Mouse (Mus musculus): ENCODE data around the gene Zfp655. TPM values are rescaled to one million over a fixed set of nuclear protein-coding genes. Genes with fewer than 3 reads are reported as not detected.
"Not testable (repeated sequence)": the region's sequence is repeated elsewhere in the genome, so short reads cannot be mapped to it uniquely, and the experiment has no call there.

Zfp655 gene
- total RNA-seq (2017) = 43.1 and 58.1 TPM in 2 replicates

- ATAC-seq (replicated peaks; ENCODE audit: low read depth, poor library complexity, severe bottlenecking) = peak; percentile 92
Measured at GRCm38 (mm10) chr5:145231367-145231871, at the start of gene Zfp655. Gene Zfp655 (plus strand): TSS chr5:145231715.

- ATAC-seq (replicated peaks; ENCODE audit: low read depth, poor library complexity, severe bottlenecking) = no peak
Measured at GRCm38 (mm10) chr5:145185244-145185643, 46.3 kb upstream of the Zfp655 start.

GRCm38 (mm10) chr5:145189416-145189815 is 42.1 kb upstream of the Zfp655 start:
- no peak for ATAC-seq (replicated peaks; ENCODE audit: low read depth, poor library complexity, severe bottlenecking)

- no peak for ATAC-seq (replicated peaks; ENCODE audit: low read depth, poor library complexity, severe bottlenecking)
Measured at GRCm38 (mm10) chr5:145190373-145190772, 41.1 kb upstream of the Zfp655 start.

- ATAC-seq (replicated peaks; ENCODE audit: low read depth, poor library complexity, severe bottlenecking) = peak; percentile 98
Measured at GRCm38 (mm10) chr5:145190875-145191798, 40.4 kb upstream of the Zfp655 start.

GRCm38 (mm10) chr5:145191962-145192361 is 39.6 kb upstream of the Zfp655 start, which contains the start of gene Atp5j2:
Gene Atp5j2 (minus strand): TSS chr5:145192062.
- no peak for ATAC-seq (replicated peaks; ENCODE audit: low read depth, poor library complexity, severe bottlenecking)

- no peak for ATAC-seq (replicated peaks; ENCODE audit: low read depth, poor library complexity, severe bottlenecking)
Measured at GRCm38 (mm10) chr5:145200387-145200786, 31.1 kb upstream of the Zfp655 start.

GRCm38 (mm10) chr5:145201321-145201991 is 30.1 kb upstream of the Zfp655 start, which contains the start of gene Zkscan14:
Gene Zkscan14 (minus strand): TSS chr5:145201868.
- peak; percentile 59 for ATAC-seq (replicated peaks; ENCODE audit: low read depth, poor library complexity, severe bottlenecking)

GRCm38 (mm10) chr5:145202446-145202845 is 29.1 kb upstream of the Zfp655 start:
- no peak for ATAC-seq (replicated peaks; ENCODE audit: low read depth, poor library complexity, severe bottlenecking)

GRCm38 (mm10) chr5:145203936-145204691 is 27.4 kb upstream of the Zfp655 start, which contains the start of gene Zkscan5:
Gene Zkscan5 (plus strand): TSS chr5:145204562.
- peak; percentile 83 for ATAC-seq (replicated peaks; ENCODE audit: low read depth, poor library complexity, severe bottlenecking)

- ATAC-seq (replicated peaks; ENCODE audit: low read depth, poor library complexity, severe bottlenecking) = no peak
Measured at GRCm38 (mm10) chr5:145205041-145205440, 26.5 kb upstream of the Zfp655 start.

- no peak for ATAC-seq (replicated peaks; ENCODE audit: low read depth, poor library complexity, severe bottlenecking)
Measured at GRCm38 (mm10) chr5:145207385-145207784, 24.1 kb upstream of the Zfp655 start.

- ATAC-seq (replicated peaks; ENCODE audit: low read depth, poor library complexity, severe bottlenecking) = no peak
Measured at GRCm38 (mm10) chr5:145207954-145208353, 23.6 kb upstream of the Zfp655 start.

- ATAC-seq (replicated peaks; ENCODE audit: low read depth, poor library complexity, severe bottlenecking) = not testable (repeated sequence)
Measured at GRCm38 (mm10) chr5:145208391-145208790, 23.1 kb upstream of the Zfp655 start.

GRCm38 (mm10) chr5:145211340-145211739 is 20.2 kb upstream of the Zfp655 start:
- ATAC-seq (replicated peaks; ENCODE audit: low read depth, poor library complexity, severe bottlenecking) = no peak

GRCm38 (mm10) chr5:145212216-145212615 is 19.3 kb upstream of the Zfp655 start:
- ATAC-seq (replicated peaks; ENCODE audit: low read depth, poor library complexity, severe bottlenecking) = no peak

- no peak for ATAC-seq (replicated peaks; ENCODE audit: low read depth, poor library complexity, severe bottlenecking)
Measured at GRCm38 (mm10) chr5:145213505-145213904, 18.0 kb upstream of the Zfp655 start.

GRCm38 (mm10) chr5:145214679-145215078 is 16.8 kb upstream of the Zfp655 start:
- peak; percentile 63; the same call in 1 of the 2 replicates for ATAC-seq (replicated peaks; ENCODE audit: low read depth, poor library complexity, severe bottlenecking)

GRCm38 (mm10) chr5:145217746-145218145 is 13.8 kb upstream of the Zfp655 start:
- ATAC-seq (replicated peaks; ENCODE audit: low read depth, poor library complexity, severe bottlenecking) = no peak

GRCm38 (mm10) chr5:145218206-145218605 is 13.3 kb upstream of the Zfp655 start:
- ATAC-seq (replicated peaks; ENCODE audit: low read depth, poor library complexity, severe bottlenecking) = no peak
